Mouse (Mus musculus) layer of hippocampus, postnatal 25 days (tissue): ENCODE measurements around the gene Fuom. TPM values are rescaled to one million over a fixed set of nuclear protein-coding genes. Genes with fewer than 3 reads are reported as not detected.

Experiments used
- DNase-seq, 2 experiments: peaks; one replicate each; pipeline ENCODE4 v3.0.0; 2022; ENCODE audit warnings: mixed read lengths in 2 of 2, low spot score in 1 of 2; ENCODE audit errors: extremely low spot score in 1 of 2
- total RNA-seq, 2 experiments: library from RNA; stranded (reverse); gene quantifications; 2 replicates each; pipeline ENCODE4 v1.2.3; 2021

The Fuom gene
- total RNA-seq, 2 experiments from 2014 or later: 38.3 to 47.5 TPM

DNA sequence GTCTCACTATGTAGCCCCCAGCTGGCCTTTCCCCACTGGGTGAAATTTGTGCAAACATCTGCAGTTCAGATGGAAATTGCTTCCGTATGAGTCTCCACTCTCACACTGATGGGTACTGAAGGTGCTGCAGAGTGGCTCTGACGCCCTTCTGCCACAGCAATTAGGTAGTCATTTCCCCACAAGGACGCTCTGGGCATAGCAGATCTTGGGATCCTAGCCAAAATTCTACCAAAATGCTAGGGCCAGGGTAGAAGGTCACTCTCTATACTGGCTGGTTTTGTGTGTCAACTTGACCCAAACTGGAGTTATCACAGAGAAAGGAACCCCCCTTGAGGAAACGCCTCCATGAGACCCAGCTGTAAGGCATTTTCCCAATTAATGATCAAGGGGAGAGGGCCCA lies 1.8 kb upstream of the Fuom start:
- no peak for DNase-seq

DNA sequence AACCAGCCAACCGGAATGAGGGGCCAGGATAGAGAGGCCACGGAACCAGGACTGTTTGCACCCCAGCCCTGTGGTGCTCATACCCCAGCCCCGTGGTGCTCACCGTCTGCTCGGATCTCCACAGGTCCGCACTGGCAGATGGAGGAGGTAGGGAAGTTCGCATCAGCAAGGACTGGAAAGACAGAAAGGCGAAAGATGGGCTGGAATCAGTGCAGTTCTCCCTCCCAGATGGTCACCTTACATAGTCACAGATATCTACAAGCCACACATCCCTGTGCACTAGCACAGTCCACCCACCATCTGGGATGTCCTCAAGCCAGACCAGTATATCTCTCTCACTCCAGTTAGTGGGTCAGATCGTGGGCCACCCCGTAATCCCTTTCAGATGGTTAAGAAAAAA lies 743 bp downstream of the Fuom start:
- DNase-seq: no peak

DNA sequence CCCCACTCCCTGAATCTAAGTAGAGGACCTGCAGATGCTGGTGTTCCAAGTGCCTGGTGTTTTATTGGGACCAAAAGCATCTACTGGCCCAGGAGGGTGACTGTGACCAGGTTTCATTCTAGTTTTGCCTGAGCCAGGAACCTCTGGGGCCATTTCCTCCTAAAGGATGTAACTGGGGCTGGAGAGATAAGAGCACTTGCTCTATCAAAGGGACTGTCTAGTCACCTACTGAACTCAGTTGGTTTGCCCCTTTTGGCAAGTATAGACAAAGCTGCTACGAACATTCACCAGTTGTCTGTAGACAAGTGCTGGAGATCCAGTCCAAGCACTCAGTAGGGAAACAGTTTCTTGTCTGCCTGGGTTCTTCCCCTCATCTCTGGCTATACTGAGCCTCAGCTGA lies 3.8 kb downstream of the Fuom start:
- no peak for DNase-seq

DNA sequence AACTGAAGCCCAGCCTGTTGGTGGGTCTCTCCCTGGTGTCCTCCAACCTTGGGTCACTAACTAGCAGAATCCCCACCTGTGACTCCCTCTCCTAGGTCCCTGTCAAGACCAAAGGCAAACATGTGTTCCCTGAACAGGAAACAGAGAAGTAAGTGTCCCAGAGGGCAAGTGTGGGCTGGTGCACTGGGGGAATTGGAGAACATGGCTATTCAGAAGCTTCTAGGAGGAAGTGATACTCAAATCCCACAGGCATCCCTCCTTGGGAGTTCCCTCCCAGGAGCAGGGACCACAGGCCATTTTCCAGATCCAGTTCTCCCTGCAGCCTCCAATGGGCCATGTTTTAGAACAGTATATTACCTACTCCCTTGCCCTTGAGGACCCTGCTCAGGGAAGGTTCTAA lies 6.2 kb downstream of the Fuom start:
- DNase-seq: no peak

DNA sequence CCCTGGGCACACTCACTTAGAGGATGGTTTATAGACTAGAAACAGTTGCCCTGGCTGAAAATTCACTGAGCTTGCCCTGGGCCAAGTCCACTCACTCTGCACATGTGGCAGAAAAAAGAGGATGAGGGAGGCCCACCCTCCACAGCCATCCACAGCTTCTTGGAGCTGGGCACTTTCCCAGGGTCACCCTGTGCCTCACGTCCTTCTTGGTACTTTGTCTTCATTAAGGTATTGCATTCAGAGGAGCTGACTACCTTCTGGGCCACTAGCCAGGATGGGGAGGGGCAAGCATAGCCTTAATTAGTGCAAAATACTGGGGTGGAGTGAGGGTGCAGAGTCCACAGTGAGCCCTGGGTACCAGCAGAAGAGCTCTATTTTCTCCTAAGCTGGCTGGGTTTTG lies 6.7 kb downstream of the Fuom start:
- no peak for DNase-seq

DNA sequence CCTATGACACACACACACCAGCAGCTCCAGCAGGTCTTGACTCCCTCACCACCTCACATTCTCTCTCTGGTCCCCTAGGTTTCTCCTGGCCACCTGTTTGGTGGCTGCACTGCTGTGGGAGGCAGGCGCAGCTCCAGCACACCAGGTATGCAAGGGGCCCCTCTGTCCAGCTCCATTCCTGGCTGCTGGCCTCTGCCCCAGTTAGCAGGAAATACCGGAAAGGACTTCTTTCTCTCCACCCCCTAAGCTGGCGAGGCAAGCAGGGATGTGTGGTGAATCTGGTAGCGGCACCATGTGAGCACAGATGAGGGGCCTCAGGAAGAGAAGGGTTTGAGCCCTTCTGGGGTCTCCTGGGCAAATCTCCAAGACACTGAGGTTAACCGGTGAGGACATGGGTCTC lies 7.3 kb downstream of the Fuom start:
- no peak for DNase-seq

DNA sequence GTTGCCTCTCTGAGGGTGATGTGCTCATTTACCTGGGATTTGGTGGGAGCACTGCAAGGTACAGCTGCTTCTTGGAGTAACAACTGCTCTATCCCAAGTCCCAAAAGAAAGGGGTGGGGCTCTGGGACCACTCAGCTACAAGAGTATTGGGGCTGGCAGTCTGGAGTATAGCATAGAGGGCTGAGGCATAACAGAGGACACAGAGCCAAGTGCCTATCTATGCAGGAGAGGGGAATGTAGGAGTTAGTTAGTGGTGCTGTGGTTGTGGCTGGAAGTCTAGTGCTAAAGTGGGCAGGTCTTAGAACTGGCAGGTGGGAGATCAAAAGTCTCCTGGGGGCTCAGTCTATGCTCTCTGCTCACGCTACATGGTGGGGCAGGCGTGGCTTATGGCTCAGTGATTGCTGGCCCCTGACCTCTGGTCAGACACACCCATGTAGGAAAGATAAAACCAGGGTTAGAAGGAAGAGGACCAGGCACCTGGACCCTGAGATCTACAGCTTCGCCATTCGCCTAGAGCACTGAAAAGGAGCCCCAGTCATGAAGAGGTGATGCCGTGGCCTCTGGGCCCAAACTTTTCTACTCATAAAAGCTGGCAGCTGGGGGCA lies 9.2 kb downstream of the Fuom start, which contains the start of gene Prap1:
Gene Prap1 (plus strand): TSS at position 472 of the 605 bp plus-strand sequence.
- DNase-seq: no peak

DNA sequence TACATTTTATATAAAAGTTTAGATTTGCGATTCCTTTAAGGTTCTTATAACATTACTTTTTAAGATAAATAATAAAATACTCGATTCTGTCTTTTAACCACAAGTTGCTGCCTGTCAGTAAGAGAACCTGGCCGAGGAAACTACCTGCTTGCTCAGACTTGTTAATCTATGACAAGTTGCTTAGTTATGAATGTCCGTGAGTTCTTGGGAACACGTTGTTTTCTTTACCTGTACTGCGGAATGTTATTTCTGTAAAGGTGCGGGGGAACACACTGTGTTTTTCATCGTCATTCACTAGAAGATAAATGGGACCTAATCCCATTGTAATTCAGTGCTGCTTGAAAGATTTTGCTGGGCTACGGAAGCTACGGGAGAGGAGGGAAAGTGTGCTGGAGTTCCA lies 11.6 kb downstream of the Fuom start:
- DNase-seq: no peak

DNA sequence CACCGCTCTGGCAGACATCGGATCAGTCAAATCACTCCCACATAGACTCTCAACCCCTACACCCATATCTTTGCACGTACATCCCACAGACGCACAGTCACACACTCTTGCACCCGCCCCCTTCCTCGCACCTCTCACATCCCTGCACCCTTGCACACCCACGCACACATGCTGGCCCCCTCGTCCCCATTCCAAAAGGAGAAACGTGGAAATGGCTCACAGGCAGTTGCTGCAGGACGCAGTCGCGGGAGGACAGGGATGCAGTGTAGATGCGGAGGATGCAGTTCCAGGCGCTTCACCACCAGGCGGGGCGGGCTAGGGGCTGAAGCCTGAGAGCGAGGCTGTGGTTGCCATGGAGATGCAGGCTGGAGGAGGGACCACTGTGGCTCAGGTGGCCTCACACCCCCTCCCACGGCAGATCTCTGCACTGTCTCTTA lies 20.0 kb downstream of the Fuom start, which contains the start of gene Caly:
Gene Caly (minus strand): TSS at position 307 of the 437 bp plus-strand sequence.
- DNase-seq: peak; percentile 76 to 78

DNA sequence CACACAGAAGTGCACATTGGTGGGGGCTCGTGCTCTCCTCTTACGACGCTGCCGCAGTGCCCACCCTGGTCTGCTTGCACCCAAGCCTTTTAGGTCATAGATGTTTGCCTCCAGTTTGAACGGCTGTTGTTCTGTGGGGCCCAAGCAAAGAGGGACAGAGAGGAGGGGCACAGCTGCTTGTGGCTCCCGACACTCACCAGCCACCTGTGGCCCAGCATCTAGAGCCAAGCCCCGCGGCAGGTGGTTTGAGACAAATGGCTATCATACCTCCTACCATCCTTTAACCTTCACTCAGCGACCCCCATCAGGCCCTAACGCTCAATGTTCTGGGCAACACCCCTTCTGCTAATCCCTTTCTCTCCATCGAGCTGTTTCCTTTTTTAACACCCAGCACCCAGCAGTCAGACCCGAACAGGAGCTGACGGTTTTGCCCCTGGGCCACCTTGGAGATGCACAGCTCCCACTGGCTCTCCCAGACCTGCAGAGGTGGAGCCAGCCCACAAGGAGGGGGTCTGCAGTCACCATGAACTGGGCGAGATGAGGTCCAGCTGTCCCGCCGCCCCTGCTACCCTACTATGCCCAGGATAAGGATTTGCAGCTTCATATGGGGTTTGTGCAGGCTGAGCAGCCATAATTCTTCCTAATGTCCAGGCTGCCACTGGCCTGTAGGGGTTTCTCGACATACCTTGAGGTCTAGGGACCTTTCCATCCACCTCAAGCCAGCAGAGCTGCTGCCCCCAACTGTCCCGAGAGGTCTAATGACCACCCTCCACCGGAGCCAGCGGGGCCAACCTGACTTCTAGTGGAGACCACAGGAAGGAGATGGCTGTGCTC lies 20.6 kb downstream of the Fuom start:
- DNase-seq: peak in 1 of 2 experiments; percentile 33

DNA sequence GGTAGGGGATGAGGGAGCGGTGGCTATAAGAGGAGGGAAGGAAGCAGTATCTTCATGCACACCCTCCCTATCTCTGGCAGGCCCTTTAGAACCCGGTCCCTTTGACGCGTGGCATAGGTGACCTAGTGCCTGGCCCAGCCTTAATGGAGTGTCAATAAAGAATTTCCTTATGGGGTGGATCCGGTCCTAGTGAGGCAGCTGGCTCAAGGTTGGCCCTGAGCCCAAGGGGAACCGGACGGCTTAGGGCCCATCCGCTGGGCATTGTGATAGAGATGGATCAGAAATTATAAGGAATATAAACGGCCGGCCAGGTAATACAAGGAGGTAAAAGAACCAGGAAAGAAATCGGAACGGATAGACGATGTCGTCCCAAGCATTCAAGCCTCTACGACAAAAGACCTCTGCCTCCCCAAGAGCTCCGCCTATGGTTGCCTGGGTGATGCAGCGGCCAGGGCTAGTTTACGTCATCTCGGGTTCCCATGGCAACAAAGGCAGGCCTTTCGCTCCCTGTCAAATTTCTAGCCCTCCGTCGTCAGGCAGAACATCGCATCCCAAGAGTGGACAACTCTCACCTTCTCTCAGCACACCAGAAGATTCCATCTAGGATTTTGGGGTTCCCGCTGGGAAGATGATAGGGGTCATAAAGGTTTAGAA lies 21.6 kb downstream of the Fuom start:
- peak; percentile 77 to 84 for DNase-seq

DNA sequence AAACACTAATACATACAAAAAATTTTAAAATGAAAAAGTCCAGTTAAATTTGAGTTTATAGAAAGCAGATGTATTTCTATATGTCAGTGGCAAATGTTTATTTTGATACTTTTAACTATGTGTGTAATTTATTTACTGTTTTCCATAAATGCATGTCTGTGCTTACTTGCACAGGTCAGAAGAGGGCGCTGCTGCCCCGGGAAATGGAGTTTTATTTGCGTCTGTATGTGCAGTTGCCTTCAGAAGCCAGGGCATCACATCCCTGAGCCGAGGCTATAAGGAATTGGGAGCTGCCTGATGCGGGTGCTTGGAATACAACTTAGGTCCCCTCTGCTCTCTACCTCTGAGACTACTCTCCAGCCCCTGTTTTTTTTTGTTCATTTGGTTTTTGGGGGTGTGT lies 23.5 kb downstream of the Fuom start:
- peak; percentile 61 to 77 for DNase-seq

DNA sequence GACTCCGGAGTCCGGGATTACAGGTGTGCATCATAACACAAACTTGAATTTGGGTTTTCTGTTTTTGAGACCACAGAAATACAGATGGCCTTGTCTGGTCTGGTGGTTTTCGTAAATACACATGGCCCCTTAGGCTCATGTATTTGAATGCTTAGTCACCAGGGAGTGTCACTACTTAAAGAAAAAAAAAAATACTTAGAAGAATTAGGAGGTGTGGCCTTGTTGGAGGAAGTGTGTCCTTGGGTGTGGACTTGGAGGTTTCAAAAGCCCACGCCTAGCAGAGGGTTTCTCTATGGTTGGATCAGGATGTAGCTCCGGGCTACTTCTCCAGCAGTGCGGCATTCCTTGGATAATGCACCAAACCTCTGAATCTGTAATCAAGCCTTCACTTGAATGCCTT lies 24.5 kb downstream of the Fuom start:
- no peak for DNase-seq

DNA sequence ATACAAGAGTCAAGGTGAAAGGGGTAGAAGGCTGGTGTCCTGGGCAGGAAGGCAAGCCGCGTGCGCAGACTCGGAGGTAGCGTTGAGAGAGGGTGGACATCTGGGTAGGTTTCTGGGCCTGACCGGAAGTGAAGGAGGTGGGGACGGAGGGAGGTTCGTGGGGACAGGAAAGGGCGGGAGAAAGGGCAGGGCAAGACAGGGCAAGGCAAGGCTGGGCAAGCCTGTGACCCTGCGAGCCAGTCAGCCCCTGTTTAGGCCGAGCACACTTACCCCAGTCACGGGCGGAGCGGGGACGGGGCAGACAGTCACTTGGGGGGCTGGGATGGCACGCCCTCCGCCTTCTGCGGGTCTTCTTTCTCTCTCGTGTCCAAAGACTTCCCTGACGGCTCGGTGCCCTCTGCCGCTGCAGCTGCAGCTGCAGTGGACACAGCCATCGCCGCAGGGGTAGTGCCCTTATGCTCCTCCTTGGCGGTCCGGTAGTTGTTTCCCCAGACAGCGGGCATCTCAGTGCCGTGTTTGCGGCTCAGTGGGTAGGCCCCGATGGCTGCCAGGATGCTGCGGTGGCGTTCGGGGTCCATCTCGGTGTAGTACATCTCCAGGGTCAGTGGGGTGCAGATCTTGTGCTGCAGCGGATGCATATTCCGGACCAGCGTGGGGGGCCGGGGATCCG lies 32.1 kb downstream of the Fuom start:
- no peak for DNase-seq

DNA sequence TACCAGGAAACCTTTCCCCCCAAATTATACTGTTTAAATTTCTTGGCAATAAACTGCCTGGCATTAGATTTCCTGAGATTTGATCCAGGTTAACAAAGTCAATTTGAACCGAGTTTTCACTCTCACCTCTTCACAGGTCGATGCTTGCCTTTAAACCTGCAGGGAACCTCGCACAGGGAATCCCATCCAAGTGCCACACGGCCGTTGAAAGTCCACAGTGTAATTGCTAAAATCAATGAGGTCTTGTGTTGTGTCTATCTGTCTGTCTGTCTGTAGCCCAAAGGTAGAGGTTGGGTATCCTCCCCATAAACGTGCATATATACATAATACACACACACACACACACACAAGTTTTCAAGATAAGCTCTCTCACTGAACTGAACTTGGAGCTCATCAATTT lies 34.8 kb downstream of the Fuom start:
- no peak for DNase-seq

DNA sequence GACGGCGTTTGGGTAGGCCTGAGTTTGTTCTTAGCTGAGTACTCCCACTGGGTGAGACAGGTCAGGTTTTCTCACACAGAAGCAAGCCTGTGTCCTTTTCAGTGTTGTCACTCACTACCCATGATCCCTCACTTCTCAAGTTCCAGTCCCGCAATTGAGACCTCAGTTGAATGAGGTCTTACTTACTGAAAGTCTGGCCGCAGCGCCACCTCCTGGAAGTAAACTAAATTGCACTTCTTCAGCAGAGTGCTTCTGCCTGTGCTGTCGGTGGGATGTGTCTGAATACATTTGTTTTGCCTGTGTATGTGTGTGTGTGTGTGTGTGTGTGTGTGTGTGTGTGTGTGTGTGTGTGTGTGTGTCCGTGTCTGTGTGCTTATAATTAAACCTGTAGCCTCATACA lies 39.1 kb downstream of the Fuom start:
- DNase-seq: peak in 1 of 2 experiments; percentile 89

DNA sequence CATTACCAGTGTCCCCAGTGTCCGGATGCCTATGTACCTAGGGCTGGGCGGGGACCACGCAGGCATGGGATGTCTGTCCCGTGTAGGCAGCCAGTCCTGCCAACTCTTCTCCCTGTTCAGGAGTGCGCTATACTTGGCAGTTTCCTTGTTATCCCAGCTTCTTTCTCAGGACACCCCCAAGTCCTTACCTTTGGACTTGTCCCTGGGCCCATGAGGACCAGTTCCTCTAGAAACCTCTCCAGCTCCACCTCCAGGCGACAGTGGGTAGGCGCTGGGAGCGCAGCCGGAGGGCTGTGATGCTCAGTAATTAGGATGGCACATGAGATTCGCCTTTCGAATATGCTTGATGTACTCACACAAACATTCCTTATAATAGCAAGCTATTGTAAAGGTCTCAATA lies 39.9 kb downstream of the Fuom start:
- DNase-seq: peak in 1 of 2 experiments; percentile 48

DNA sequence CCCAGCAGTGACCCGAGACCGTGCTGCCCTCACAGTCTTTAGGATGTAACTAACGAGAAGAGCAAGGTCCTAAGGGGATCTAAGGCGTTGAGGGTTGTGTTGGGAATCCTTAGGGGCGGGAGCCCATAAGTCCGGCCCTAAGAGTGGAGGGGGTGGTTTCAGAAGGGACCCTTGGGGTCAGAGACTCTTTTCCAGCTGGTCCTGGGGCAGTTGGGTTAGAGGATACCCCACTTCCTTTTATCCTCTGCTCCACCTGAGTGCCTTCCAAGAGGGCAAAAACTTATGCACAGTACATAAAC lies 40.5 kb downstream of the Fuom start:
- DNase-seq: no peak

DNA sequence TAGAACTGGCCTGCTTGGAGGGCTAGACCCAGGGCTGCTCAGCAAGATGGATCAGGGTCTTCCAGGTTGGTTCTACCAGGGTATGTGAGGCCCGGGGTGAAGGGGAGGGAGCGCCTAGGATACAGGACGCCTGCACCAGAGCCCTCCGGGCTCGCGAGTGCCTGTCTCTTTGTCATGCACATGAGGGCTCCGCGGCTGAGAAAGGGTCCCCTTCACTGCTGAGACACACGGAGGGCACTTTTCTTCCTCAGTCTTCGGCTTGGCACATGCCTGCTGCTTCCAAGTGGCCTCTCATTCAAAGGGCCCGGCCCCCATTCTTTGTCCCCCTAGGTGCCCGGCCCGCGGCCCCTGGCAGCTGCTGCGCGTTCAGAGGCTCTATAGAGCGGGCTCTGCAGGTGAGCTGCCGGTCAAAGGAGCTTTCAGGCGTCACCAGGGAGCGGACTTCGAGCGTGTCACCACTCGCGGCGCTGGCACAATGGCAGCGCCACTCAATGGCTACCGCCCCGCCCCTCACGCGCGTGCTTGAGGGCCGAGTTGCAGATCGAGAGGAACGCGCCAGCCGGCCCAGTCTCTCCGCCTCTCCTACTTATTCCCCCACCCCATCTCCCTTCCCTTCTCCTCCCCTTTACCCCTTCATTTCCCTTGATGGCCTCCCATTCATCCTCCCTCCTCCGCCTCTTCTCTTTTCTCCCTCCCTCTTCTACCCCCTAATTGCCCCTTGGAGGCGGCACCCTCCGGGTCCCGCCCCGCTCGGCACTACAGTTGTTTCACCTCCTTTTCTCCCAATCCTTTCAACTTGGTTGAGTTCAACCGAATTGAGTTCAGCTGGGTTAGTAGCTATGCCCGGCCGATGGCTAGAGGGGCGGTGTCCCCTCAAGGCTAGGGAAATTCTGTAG lies 41.1 kb downstream of the Fuom start:
- DNase-seq: no peak

DNA sequence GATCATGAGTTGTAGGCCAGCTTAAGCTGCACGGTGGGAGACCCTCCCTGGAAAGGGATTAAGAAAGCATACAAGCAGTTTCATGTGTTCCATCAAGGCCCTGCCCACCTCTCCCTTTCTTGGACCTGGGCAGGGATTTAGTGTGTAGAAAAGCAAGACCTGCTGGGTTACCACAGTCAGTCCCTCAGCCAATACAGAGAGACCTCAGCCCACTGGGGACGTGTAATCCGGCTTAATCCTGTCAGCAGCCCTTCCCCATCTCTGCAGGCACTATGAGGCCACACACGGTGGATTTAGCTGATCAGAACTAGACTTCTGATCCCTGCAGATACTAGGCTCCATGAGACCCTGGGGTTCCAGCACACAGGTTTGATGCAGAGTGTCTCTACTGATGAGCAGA lies 42.6 kb downstream of the Fuom start:
- DNase-seq: no peak
